Mouse (Mus musculus) megakaryocyte, embryonic 14.5 days (primary cell): Measurements from ENCODE around the gene Plod2.

ENCODE experiments used
- FLI1 ChIP-seq: IDR thresholded peaks from 2 replicates; pipeline ENCODE4 v1.6.1; 2012; ENCODE audit warnings: low read length, inconsistent platforms, mixed read lengths
- GATA1 ChIP-seq: IDR thresholded peaks from 3 replicates; pipeline ENCODE4 v1.6.1; 2012; ENCODE audit warnings: mixed read lengths, low read length, inconsistent platforms, borderline replicate concordance

DNA sequence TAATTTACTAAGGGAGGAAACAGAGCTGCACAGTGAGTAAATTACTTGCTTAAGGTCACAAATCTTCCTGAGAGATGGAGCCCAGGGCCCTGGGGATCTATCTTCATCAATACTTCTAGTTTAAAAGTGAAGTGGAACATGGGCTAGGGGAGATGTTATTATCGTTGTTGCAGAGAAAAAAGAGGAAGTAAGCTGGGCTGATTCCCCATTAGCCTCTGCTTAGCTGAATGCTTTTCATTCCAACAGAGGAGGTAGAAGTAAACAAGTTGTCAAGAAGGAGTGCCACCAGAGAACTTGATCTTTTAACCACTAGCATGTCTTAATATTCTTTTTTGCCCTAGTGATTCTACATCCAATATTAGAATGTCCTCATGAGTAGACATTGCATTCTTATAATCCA lies 99.7 kb downstream of the Plod2 start:
- TF ChIP-seq FLI1 (no peak), GATA1 (no peak)
